Mouse (Mus musculus): ENCODE data around the gene Auts2. TPM values are rescaled to one million over a fixed set of nuclear protein-coding genes. Genes with fewer than 3 reads are reported as not detected.
A peak's percentile ranks its signal among the peaks of the same experiment; 100 is the strongest.

The Auts2 gene
- total and polyA plus RNA-seq, 2 experiments from 2014 or later: 35.2 to 57.5 TPM

- H3K27ac ChIP-seq (ENCODE audit: low read depth, low read length): no peak overlapping the region
- no peak overlapping the region for H3K9ac ChIP-seq (replicated peaks; ENCODE audit: low read length, poor library complexity, severe bottlenecking)
- ATAC-seq (ENCODE audit: low FRiP score) (no peak), DNase-seq (ENCODE audit: low spot score) (no peak)
- no peak for TF ChIP-seq CTCF (IDR thresholded peaks at IDR 0.05)
- no peak overlapping the region for H3K4me3 ChIP-seq (ENCODE audit: low read depth, low read length)
- no peaks in the 10 kb centered on the region for H3K27me3 ChIP-seq (ENCODE audit: insufficient read depth, low read length)
- no peaks in the 10 kb centered on the region for H3K36me3 ChIP-seq (ENCODE audit: insufficient read depth, low read length)
- WGBS: 47% methylated on average over 4 of the region's 4 CpGs
- H3K4me1 ChIP-seq (ENCODE audit: insufficient read depth, low read length): peaks cover 12% of the 10 kb centered on the region
- H3K9me3 ChIP-seq (ENCODE audit: low read length): no peaks in the 10 kb centered on the region
- no peak overlapping the region for H3K4me2 ChIP-seq (ENCODE audit: low read depth, low read length, poor library complexity, severe bottlenecking)
Observed at GRCm38 (mm10) chr5:132332521-132332920, 210.6 kb downstream of the Auts2 start.

- DNase-seq (ENCODE audit: low spot score): peak; percentile 24
- no peak for ATAC-seq (ENCODE audit: low FRiP score)
- Histone ChIP-seq H3K4me3 (ENCODE audit: low read depth, low read length) (no peak overlapping the region), H3K27ac (ENCODE audit: low read depth, low read length) (no peak overlapping the region), H3K4me2 (ENCODE audit: low read depth, low read length, poor library complexity, severe bottlenecking) (no peak overlapping the region), H3K9ac (replicated peaks; ENCODE audit: low read length, poor library complexity, severe bottlenecking) (no peak overlapping the region), H3K4me1 (ENCODE audit: insufficient read depth, low read length) (peaks cover 5% of the 10 kb centered on the region; the same call in 1 of the 2 replicates), H3K27me3 (ENCODE audit: insufficient read depth, low read length) (no peaks in the 10 kb centered on the region), H3K36me3 (ENCODE audit: insufficient read depth, low read length) (no peaks in the 10 kb centered on the region), H3K9me3 (ENCODE audit: low read length) (no peaks in the 10 kb centered on the region)
- TF ChIP-seq CTCF (IDR thresholded peaks at IDR 0.05): peak; percentile 60
- WGBS: 69% methylated on average over 3 of the region's 3 CpGs
Observed at GRCm38 (mm10) chr5:132329171-132329936, 213.8 kb downstream of the Auts2 start.

DNA sequence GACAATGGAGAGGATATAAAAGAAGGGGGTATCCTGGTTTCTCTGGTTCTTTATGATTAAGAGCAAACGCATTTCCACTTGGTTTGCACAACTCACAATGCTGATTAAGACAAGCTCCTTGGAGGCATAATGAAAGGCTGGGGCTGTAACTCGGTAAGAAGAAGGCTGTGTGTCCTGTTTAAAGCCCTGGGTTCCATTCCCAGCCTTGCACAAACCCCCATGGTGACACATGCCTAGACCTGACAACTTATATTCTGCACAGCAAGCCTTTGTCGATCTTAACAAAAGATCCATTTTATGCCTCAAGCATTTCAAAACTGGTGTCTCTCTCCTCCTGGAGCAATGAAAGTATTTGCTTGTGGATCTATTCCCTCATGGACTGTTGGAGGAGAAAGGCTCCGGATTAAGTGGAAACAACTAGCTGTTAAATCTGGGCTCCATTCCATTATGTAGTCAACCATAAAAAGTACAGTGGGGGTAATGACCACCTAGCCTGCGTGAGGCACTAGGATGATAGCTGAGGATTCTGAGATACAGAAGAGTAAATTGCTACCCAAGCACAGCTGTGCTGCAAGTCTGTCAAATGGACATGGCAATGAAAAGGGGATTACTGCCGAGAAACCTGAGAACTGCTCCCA, 218.8 kb downstream of the Auts2 start:
- TF ChIP-seq CTCF (IDR thresholded peaks at IDR 0.05): no peak
- no peaks in the 10 kb centered on the region for H3K9me3 ChIP-seq (ENCODE audit: low read length)
- ATAC-seq (ENCODE audit: low FRiP score) (no peak), DNase-seq (ENCODE audit: low spot score) (no peak)
- H3K27ac ChIP-seq (ENCODE audit: low read depth, low read length): no peak overlapping the region
- H3K9ac ChIP-seq (replicated peaks; ENCODE audit: low read length, poor library complexity, severe bottlenecking): no peak overlapping the region
- no peaks in the 10 kb centered on the region for H3K27me3 ChIP-seq (ENCODE audit: insufficient read depth, low read length)
- H3K4me2 ChIP-seq (ENCODE audit: low read depth, low read length, poor library complexity, severe bottlenecking): no peak overlapping the region
- no peak overlapping the region for H3K4me3 ChIP-seq (ENCODE audit: low read depth, low read length)
- peaks cover 6% of the 10 kb centered on the region; the same call in 1 of the 2 replicates for H3K4me1 ChIP-seq (ENCODE audit: insufficient read depth, low read length)
- no peaks in the 10 kb centered on the region for H3K36me3 ChIP-seq (ENCODE audit: insufficient read depth, low read length)
- WGBS: 26% methylated on average over 6 of the region's 6 CpGs

- peaks cover 6% of the 10 kb centered on the region; the same call in 1 of the 2 replicates for H3K4me1 ChIP-seq (ENCODE audit: insufficient read depth, low read length)
- no peak overlapping the region for H3K27ac ChIP-seq (ENCODE audit: low read depth, low read length)
- 35% methylated on average over 4 of the region's 4 CpGs for WGBS
- H3K4me2 ChIP-seq (ENCODE audit: low read depth, low read length, poor library complexity, severe bottlenecking): no peak overlapping the region
- no peaks in the 10 kb centered on the region for H3K9me3 ChIP-seq (ENCODE audit: low read length)
- no peaks in the 10 kb centered on the region for H3K36me3 ChIP-seq (ENCODE audit: insufficient read depth, low read length)
- no peak overlapping the region for H3K4me3 ChIP-seq (ENCODE audit: low read depth, low read length)
- H3K27me3 ChIP-seq (ENCODE audit: insufficient read depth, low read length): no peaks in the 10 kb centered on the region
- DNase-seq (ENCODE audit: low spot score) (no peak), ATAC-seq (ENCODE audit: low FRiP score) (no peak)
- TF ChIP-seq CTCF (IDR thresholded peaks at IDR 0.05): no peak
- H3K9ac ChIP-seq (replicated peaks; ENCODE audit: low read length, poor library complexity, severe bottlenecking): no peak overlapping the region
Observed at GRCm38 (mm10) chr5:132323608-132324007, 219.5 kb downstream of the Auts2 start.

GRCm38 (mm10) chr5:132322971-132323370, 220.2 kb downstream of the Auts2 start:
- H3K4me2 ChIP-seq (ENCODE audit: low read depth, low read length, poor library complexity, severe bottlenecking): no peak overlapping the region
- H3K27ac ChIP-seq (ENCODE audit: low read depth, low read length): no peak overlapping the region
- no peak for TF ChIP-seq CTCF (IDR thresholded peaks at IDR 0.05)
- H3K4me1 ChIP-seq (ENCODE audit: insufficient read depth, low read length): peaks cover 6% of the 10 kb centered on the region; the same call in 1 of the 2 replicates
- H3K36me3 ChIP-seq (ENCODE audit: insufficient read depth, low read length): no peaks in the 10 kb centered on the region
- DNase-seq (ENCODE audit: low spot score) (no peak), ATAC-seq (ENCODE audit: low FRiP score) (no peak)
- no peaks in the 10 kb centered on the region for H3K9me3 ChIP-seq (ENCODE audit: low read length)
- 71% methylated on average over 4 of the region's 4 CpGs for WGBS
- H3K4me3 ChIP-seq (ENCODE audit: low read depth, low read length): no peak overlapping the region
- no peak overlapping the region for H3K9ac ChIP-seq (replicated peaks; ENCODE audit: low read length, poor library complexity, severe bottlenecking)
- no peaks in the 10 kb centered on the region for H3K27me3 ChIP-seq (ENCODE audit: insufficient read depth, low read length)

All from midbrain, postnatal 0 days (tissue).